Mouse (Mus musculus) midbrain, embryonic 10.5 days (tissue): ENCODE measurements at regions not wholly inside any gene's neighbourhood (a gene's known extent, or its start where the extent isn't known, plus 50 kb on each side); places are given as distances from the start of the nearest gene placed in this dataset.

Source experiments
- DNase-seq: peaks from one replicate; pipeline ENCODE4 v3.0.0-alpha.2; 2017; ENCODE audit warnings: low spot score
- H3K27ac ChIP-seq: fragments of 300-500 bp; sonication (generic); replicated peaks from 2 replicates; pipeline ENCODE4 v1.5.1; 2016; ENCODE audit warnings: mild to moderate bottlenecking
- H3K27me3 ChIP-seq: fragments of 300-500 bp; sonication (generic); 2 replicates; pipeline ENCODE4 v1.6.1; 2016; ENCODE audit warnings: low read depth, mild to moderate bottlenecking; ENCODE audit not compliant: poor library complexity, severe bottlenecking
- H3K36me3 ChIP-seq: fragments of 300-500 bp; sonication (generic); 2 replicates; pipeline ENCODE4 v1.6.1; 2016; ENCODE audit warnings: mild to moderate bottlenecking, moderate library complexity
- H3K4me1 ChIP-seq: fragments of 300-500 bp; sonication (generic); 2 replicates; pipeline ENCODE4 v1.6.1; 2016
- H3K4me3 ChIP-seq: fragments of 300-500 bp; sonication (generic); 2 replicates; pipeline ENCODE4 v1.5.1; 2016; ENCODE audit warnings: mild to moderate bottlenecking, moderate library complexity
- H3K9me3 ChIP-seq: fragments of 300-500 bp; sonication (generic); replicated peaks from 2 replicates; pipeline ENCODE4 v1.6.1; 2016; ENCODE audit warnings: mild to moderate bottlenecking
- WGBS: fragments of 180-500 bp; shearing (Covaris S2); methylation state at CpG from one replicate; pipeline ENCODE4 v1.1.7; 2016; 5-methylcytosine and 5-hydroxymethylcytosine counted together

GRCm38 (mm10) chr12:26776986-26777385 lies 308.0 kb downstream of the Cmpk2 start:
- Histone ChIP-seq H3K4me3 (no peak overlapping the region), H3K9me3 (peaks cover 3% of the 10 kb centered on the region; the same call in 1 of the 2 replicates), H3K27me3 (no peaks in the 10 kb centered on the region), H3K4me1 (peaks cover under 1% of the 10 kb centered on the region; the same call in 1 of the 2 replicates), H3K27ac (no peak overlapping the region), H3K36me3 (no peaks in the 10 kb centered on the region)
- 91% methylated on average over 1 of the region's 1 CpGs for WGBS
- DNase-seq, result no peak

- WGBS, result 85% methylated on average over 2 of the region's 2 CpGs
- Histone ChIP-seq H3K27ac (no peak overlapping the region), H3K27me3 (no peaks in the 10 kb centered on the region), H3K4me3 (no peak overlapping the region), H3K4me1 (peaks cover 5% of the 10 kb centered on the region; the same call in 1 of the 2 replicates), H3K36me3 (no peaks in the 10 kb centered on the region), H3K9me3 (no peaks in the 10 kb centered on the region)
- no peak for DNase-seq
Observed at GRCm38 (mm10) chr12:26774016-26774415, 305.0 kb downstream of the Cmpk2 start.

- 91% methylated on average over 1 of the region's 1 CpGs for WGBS
- Histone ChIP-seq H3K4me1 (0 out of 2 replicates have a peak, but pooled peaks cover 5% of the 10 kb centered on the region), H3K36me3 (no peaks in the 10 kb centered on the region), H3K9me3 (no peaks in the 10 kb centered on the region), H3K27ac (no peak overlapping the region), H3K27me3 (no peaks in the 10 kb centered on the region), H3K4me3 (no peak overlapping the region)
- no peak for DNase-seq
Observed at GRCm38 (mm10) chr12:26770753-26771583, 302.0 kb downstream of the Cmpk2 start.

GRCm38 (mm10) chr12:26767551-26767950 lies 298.5 kb downstream of the Cmpk2 start:
- WGBS, result 83% methylated on average over 3 of the region's 3 CpGs
- no peaks in the 10 kb centered on the region for H3K9me3 ChIP-seq
- no peak overlapping the region for H3K27ac ChIP-seq
- no peaks in the 10 kb centered on the region for H3K36me3 ChIP-seq
- 0 out of 2 replicates have a peak, but pooled peaks cover 5% of the 10 kb centered on the region for H3K4me1 ChIP-seq
- H3K27me3 ChIP-seq, result no peaks in the 10 kb centered on the region
- DNase-seq, result no peak
- no peak overlapping the region for H3K4me3 ChIP-seq

- H3K9me3 ChIP-seq, result no peaks in the 10 kb centered on the region
- WGBS, result 91% methylated on average over 9 of the region's 9 CpGs
- DNase-seq, result no peak
- H3K27me3 ChIP-seq, result no peaks in the 10 kb centered on the region
- no peak overlapping the region for H3K27ac ChIP-seq
- no peaks in the 10 kb centered on the region for H3K36me3 ChIP-seq
- peaks cover 9% of the 10 kb centered on the region for H3K4me1 ChIP-seq
- no peak overlapping the region for H3K4me3 ChIP-seq
Observed at GRCm38 (mm10) chr12:26758657-26759325, 289.8 kb downstream of the Cmpk2 start.

GRCm38 (mm10) chr12:26756284-26756683 lies 287.3 kb downstream of the Cmpk2 start:
- H3K36me3 ChIP-seq, result no peaks in the 10 kb centered on the region
- peaks cover 9% of the 10 kb centered on the region for H3K4me1 ChIP-seq
- 66% methylated on average over 2 of the region's 2 CpGs for WGBS
- 0 out of 2 replicates have a peak overlapping the region, but pooled peaks have one; percentile 49 for H3K27ac ChIP-seq
- no peak for DNase-seq
- no peak overlapping the region for H3K4me3 ChIP-seq
- no peaks in the 10 kb centered on the region for H3K9me3 ChIP-seq
- H3K27me3 ChIP-seq, result no peaks in the 10 kb centered on the region

- 88% methylated on average over 2 of the region's 2 CpGs for WGBS
- Histone ChIP-seq H3K9me3 (no peaks in the 10 kb centered on the region), H3K4me3 (no peak overlapping the region), H3K36me3 (no peaks in the 10 kb centered on the region), H3K27ac (no peak overlapping the region), H3K4me1 (peaks cover 9% of the 10 kb centered on the region), H3K27me3 (no peaks in the 10 kb centered on the region)
- DNase-seq, result no peak
Observed at GRCm38 (mm10) chr12:26754611-26755010, 285.6 kb downstream of the Cmpk2 start.

GRCm38 (mm10) chr12:26734558-26734897 lies 265.5 kb downstream of the Cmpk2 start:
- peaks cover 17% of the 10 kb centered on the region for H3K4me1 ChIP-seq
- no peak for DNase-seq
- peak overlapping the region; percentile 46; the same call in 1 of the 2 replicates for H3K27ac ChIP-seq
- H3K9me3 ChIP-seq, result no peaks in the 10 kb centered on the region
- WGBS, result 63% methylated on average over 3 of the region's 3 CpGs
- H3K36me3 ChIP-seq, result no peaks in the 10 kb centered on the region
- H3K4me3 ChIP-seq, result no peak overlapping the region
- no peaks in the 10 kb centered on the region for H3K27me3 ChIP-seq

GRCm38 (mm10) chr12:26733822-26734557 lies 265.0 kb downstream of the Cmpk2 start:
- Histone ChIP-seq H3K27ac (peak overlapping the region; percentile 46; the same call in 1 of the 2 replicates), H3K4me3 (no peak overlapping the region), H3K36me3 (no peaks in the 10 kb centered on the region), H3K27me3 (no peaks in the 10 kb centered on the region), H3K4me1 (peaks cover 17% of the 10 kb centered on the region), H3K9me3 (no peaks in the 10 kb centered on the region)
- 56% methylated on average over 4 of the region's 4 CpGs for WGBS
- DNase-seq, result no peak

- Histone ChIP-seq H3K36me3 (no peaks in the 10 kb centered on the region), H3K9me3 (no peaks in the 10 kb centered on the region), H3K27me3 (no peaks in the 10 kb centered on the region), H3K4me1 (peaks cover 5% of the 10 kb centered on the region; the same call in 1 of the 2 replicates), H3K4me3 (no peak overlapping the region), H3K27ac (no peak overlapping the region)
- DNase-seq, result no peak
- WGBS, result 59% methylated on average over 1 of the region's 1 CpGs
Observed at GRCm38 (mm10) chr12:26723399-26723798, 254.4 kb downstream of the Cmpk2 start.

GRCm38 (mm10) chr12:26698838-26699237 lies 229.8 kb downstream of the Cmpk2 start:
- no peak overlapping the region for H3K4me3 ChIP-seq
- H3K27me3 ChIP-seq, result no peaks in the 10 kb centered on the region
- no peaks in the 10 kb centered on the region for H3K4me1 ChIP-seq
- 90% methylated on average over 1 of the region's 1 CpGs for whole genome bisulfite sequencing
- no peak for DNase-seq
- no peaks in the 10 kb centered on the region for H3K9me3 ChIP-seq
- H3K36me3 ChIP-seq, result no peaks in the 10 kb centered on the region
- no peak overlapping the region for H3K27ac ChIP-seq

GRCm38 (mm10) chr12:26688048-26688447 lies 219.0 kb downstream of the Cmpk2 start:
- H3K4me3 ChIP-seq, result no peak overlapping the region
- H3K27me3 ChIP-seq, result no peaks in the 10 kb centered on the region
- H3K36me3 ChIP-seq, result no peaks in the 10 kb centered on the region
- 92% methylated on average over 4 of the region's 4 CpGs for WGBS
- DNase-seq, result no peak
- H3K27ac ChIP-seq, result no peak overlapping the region
- H3K9me3 ChIP-seq, result no peaks in the 10 kb centered on the region
- H3K4me1 ChIP-seq, result no peaks in the 10 kb centered on the region
